Mouse (Mus musculus): ENCODE results near the gene Serpina10.
"Not testable (repeated sequence)": the region's sequence is repeated elsewhere in the genome, so short reads cannot be mapped to it uniquely, and the experiment has no call there.

The Serpina10 gene

DNA sequence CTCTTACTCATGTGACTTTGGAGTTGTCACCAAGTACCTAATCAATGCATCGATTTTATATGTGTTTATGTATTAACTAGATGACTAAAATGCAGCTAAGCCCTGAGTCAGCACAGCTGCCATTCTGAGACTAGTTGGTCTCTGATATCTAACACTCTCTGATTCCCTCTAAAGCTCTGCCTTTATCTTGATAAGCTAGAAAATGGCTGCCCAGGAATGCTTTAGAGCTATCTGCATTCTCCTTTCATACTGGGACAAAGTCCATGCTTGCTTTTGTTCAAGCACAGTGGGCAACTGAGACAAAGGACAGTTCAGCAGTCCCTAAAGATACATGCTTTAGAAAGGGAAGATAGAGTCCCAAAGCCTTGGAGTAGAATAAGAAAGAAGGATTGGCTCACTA lies 16.1 kb downstream of the Serpina10 start:
- DNase-seq (ENCODE audit: low spot score) = no peak

DNA sequence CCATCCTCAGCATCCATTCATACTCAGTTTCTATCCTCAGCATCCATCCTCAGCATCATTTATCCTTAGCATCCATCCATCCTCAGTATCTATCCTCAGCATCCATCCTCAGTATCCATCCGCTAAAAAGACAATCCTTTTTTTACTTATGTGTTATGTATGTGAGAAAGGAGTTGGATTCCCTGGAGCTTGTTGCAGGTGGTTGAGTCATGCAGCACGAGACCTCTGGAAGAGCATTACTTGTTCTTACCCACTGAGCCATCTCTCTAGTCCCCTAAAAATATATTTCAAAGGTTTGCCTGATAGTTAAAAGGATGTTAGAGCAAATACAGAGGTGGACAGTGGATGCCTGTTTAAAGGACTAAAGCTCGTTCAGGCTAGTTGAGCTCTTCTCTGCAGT lies 29.4 kb downstream of the Serpina10 start:
- DNase-seq (ENCODE audit: low spot score) = no peak

DNA sequence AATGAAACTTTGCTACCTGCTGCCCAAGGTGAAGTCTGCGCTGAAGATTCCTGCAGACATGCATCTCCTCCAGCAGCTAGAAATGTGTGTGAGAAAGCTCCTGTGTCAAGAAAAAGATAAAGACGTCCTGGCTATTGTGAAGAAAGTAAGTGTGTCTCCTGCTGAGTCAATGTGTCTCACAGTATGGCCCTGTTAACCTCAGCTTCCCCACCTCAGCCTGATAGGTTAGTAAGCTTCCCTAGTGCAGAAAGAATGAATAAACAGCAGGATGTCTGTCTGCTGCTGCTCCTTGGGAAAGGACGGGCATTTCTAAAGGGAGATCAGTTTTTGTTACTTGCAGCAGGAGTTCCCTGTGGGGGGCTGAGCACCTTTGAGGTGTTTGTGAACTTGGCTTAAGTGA lies 30.9 kb downstream of the Serpina10 start:
- DNase-seq (ENCODE audit: low spot score) = no peak

DNA sequence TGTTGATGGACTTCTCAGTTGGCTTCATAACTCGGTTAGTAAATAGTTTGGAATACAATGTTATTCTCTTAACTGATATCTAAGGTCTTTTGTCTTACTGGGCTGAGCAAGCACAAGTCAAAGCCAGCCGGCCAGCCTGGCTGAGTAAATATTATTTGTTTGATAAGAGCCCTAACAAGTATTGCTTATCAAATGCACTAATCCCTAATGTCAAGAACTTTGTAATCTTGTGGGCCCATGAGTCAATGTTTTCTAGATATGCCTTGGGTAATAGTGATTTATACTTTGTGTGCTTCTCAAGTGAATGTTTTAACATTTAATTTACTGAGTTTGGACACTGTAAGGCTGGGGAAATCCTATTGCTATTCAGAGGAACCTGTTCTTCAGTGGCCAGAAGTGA lies 32.8 kb downstream of the Serpina10 start:
- DNase-seq (ENCODE audit: low spot score) = peak; percentile 50

DNA sequence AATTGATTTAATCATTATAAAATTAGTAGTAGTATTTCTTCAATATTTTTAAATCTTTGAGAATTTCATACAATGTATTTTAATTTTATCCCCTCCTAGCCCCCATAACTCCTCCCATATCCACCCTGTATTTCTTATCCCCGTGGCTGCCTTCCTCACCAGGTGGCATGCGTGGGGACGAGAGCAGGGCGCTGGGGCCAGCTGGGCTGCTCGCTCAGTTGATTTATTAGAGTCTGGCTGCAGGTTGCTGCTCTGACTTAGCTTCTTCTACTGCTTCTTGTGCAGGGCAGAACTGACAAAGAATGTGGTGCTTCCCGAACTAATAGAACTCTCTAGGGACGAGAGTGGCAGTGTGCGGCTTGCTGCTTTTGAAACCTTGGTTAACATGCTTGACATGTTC lies 47.5 kb downstream of the Serpina10 start:
- DNase-seq (ENCODE audit: low spot score) = no peak

DNA sequence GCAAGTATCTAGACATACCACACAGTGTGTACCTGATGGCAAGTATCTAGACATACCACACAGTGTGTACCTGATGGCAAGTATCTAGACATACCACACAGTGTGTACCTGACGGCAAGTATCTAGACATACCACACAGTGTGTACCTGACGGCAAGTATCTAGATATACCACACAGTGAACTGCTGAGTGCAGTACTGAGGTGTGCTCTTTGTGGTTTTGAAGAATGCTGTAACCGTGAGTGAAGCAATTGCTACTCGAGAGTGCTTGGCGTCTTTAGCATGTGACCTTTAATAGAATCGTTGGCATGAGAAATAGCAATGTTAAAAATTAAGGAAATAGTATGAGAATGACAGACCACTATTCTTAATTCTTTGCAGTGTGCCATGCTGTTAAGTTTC lies 53.1 kb downstream of the Serpina10 start:
- DNase-seq (ENCODE audit: low spot score) = not testable (repeated sequence)

DNA sequence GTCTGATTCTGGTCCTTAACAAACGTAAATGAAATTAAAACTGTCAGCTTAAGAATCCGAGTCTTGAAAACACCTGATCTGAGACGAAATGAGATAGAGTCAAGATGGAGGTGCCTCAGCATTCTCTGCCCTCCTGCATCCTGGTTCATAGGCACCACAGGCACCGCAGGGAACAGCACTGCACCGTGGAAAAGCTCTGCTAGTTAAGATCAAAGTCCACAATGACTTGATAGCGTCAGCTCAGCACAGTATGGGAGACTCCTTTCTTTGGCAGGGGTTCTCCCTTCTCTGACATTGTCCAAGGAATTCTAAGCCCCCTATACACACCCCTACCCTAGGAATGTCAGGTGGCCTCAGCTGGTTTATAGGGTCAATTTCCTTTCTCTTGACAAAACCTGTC lies 61.6 kb downstream of the Serpina10 start:
- DNase-seq (ENCODE audit: low spot score) = no peak

GRCm38 (mm10) chr12:103567129-103567528 lies 64.1 kb downstream of the Serpina10 start:
- no peak for DNase-seq (ENCODE audit: low spot score)

DNA sequence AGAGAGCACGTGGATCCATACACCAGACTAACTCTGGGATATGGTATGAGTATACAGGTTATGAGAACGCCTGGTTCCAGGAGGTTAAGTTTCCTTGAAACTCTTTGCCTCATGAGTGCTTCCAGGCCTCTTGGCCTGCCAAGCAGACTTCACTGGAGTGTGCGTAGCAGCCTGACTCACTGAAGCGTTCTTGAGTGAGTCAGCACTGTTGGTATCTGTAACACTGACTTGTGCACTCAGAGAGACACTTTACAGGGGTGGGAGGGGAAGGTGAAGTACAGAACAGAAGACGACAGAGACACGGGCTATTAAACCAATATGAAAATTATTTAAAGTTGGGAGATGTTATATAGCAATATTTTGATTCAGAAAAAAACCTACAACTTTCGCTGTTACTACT lies 66.1 kb downstream of the Serpina10 start:
- no peak for DNase-seq (ENCODE audit: low spot score)

Measured in ovary, adult 18-20 months (tissue).